ENCODE assay signal across 9 mouse cellular contexts in the genomic region with DNA sequence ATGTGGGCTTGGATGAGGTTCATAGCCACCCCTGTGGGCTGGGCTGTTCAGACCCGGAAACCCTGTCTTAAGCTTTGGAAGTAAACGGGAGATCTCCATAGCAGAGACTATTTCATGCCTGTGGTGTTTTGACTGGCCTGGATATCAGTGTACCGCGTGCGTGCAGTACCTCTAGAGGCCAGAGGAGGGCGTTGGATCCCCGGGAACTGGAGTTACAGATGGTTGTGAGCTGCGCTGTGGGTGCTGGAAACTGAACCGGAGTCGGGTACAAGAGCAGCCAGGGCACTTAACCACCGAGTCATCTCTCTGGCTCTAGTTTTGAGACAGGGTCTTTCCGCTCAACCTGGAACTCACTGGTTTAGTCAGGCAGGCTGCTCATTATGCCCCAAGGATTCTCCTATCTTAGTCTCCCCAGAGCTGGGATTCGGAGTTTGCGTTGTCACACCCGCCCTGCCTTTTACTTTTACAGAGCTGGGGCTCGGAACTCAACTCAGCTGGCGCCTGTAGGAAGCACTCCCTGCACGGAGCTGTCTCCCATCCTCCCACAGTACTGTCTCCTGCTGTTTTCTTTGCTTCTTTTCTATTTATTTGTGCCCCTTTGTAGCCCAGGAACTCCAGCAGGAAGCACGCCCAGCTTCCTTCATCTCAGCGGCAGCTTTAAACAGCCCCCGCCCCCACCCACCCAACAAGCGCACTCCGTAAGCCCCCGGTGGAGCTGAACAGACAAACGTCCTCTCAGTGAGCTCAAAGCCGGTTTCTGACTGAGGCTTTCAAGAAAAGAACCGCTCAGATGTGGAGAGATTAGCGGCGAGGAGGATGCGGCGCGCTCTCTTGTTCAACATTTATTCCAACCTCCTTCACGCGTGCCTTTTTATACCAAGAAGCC. TPM values are rescaled to one million over a fixed set of nuclear protein-coding genes. Genes with fewer than 3 reads are reported as not detected.
DNase-seq lines count a peak whose midpoint lies in the region; ATAC-seq and TF ChIP-seq lines count a peak whose summit lies in the region.
"Had no signal": no experiment of that assay in that cellular context is flagged by ENCODE, and none has a peak within 500 bp of the region (broad histone marks: within the 10 kb centered on the region; RNA-seq: fewer than 3 reads in every experiment).

No protein-coding gene starts in this region.

- H3K9me3 ChIP-seq in embryonic facial prominence, embryonic 12.5 days = no peaks in the 10 kb centered on the region

- 14% methylated on average over 34 of the region's 34 CpGs for WGBS in embryonic facial prominence, embryonic 12.5 days
- WGBS in olfactory bulb, adult 2 months = 11% methylated on average over 34 of the region's 34 CpGs

- TF ChIP-seq POLR2A in olfactory bulb, adult 2 months (IDR thresholded peaks at IDR 0.05; ENCODE audit: insufficient read depth, low read depth, low read length) = no peak

- intact Hi-C loops in left cerebral cortex, postnatal 10 days (cut with DNase I) = loop anchor here (5.0 kb wide), 1 partner anchor 48 kb away; no protein-coding TSS in a partner anchor

- peak overlapping the region; percentile 33; the same call in 1 of the 2 replicates for H3K9ac ChIP-seq in embryonic facial prominence, embryonic 12.5 days

- peaks cover 36% of the 10 kb centered on the region for H3K27me3 ChIP-seq in embryonic facial prominence, embryonic 12.5 days

- peaks cover 16% of the 10 kb centered on the region; the same call in 1 of the 2 replicates for H3K4me1 ChIP-seq in embryonic facial prominence, embryonic 12.5 days
- H3K4me1 ChIP-seq in olfactory bulb, adult 2 months (ENCODE audit: control insufficient read depth, insufficient read depth, low read length) = peaks cover 24% of the 10 kb centered on the region

- peak overlapping the region; percentile 39 for H3K4me3 ChIP-seq in layer of hippocampus, adult 2 months
- peak overlapping the region; percentile 29 for H3K4me3 ChIP-seq in embryonic facial prominence, embryonic 12.5 days
- H3K4me3 ChIP-seq in olfactory bulb, adult 2 months (ENCODE audit: insufficient read depth, low read depth, low read length) = peak overlapping the region; percentile 22; the same call in 1 of the 2 replicates

- TF ChIP-seq CTCF in layer of hippocampus, adult 2 months (conservative IDR thresholded peaks at IDR 0.05) = peak; percentile 70
- peak; percentile 67; the same call in 1 of the 2 replicates for TF ChIP-seq CTCF in olfactory bulb, adult 2 months (IDR thresholded peaks at IDR 0.05; ENCODE audit: insufficient read depth, low read depth, low read length)

- DNase-seq in layer of hippocampus, adult 2 months (ENCODE audit: low spot score in 2 of 2) = peak in 1 of 2 experiments; percentile 39
- DNase-seq in layer of hippocampus, adult 9-10 months (ENCODE audit: low spot score) = no peak
- peak; percentile 33 to 40 for DNase-seq in left cerebral cortex, postnatal 10 days (ENCODE audit: extremely low spot score in 1 of 2, low spot score in 2 of 2)
- no peak for DNase-seq in spleen, adult 18-20 months
- DNase-seq in urinary bladder, adult 18-20 months (ENCODE audit: low spot score in 2 of 2) = no peak
- no peak for DNase-seq in adrenal gland, adult 8-10 months

- peak overlapping the region; percentile 55 for H3K4me2 ChIP-seq in embryonic facial prominence, embryonic 12.5 days (replicated peaks)

- H3K36me3 ChIP-seq in embryonic facial prominence, embryonic 12.5 days = no peaks in the 10 kb centered on the region

- no peak for ATAC-seq in embryonic facial prominence, embryonic 12.5 days (ENCODE audit: insufficient number of reproducible peaks, insufficient read depth, low FRiP score, low TSS enrichment)
- ATAC-seq: Patski had no signal

- H3K27ac ChIP-seq in layer of hippocampus, adult 2 months = peak overlapping the region; percentile 78
- H3K27ac ChIP-seq in embryonic facial prominence, embryonic 12.5 days = no peak overlapping the region
- peak overlapping the region; percentile 94 for H3K27ac ChIP-seq in olfactory bulb, adult 2 months (ENCODE audit: insufficient read depth, low read depth, low read length)

RNA-seq across cellular contexts. Expression of a gene that starts 42.3 kb away (rescaled TPM):
- total RNA-seq in layer of hippocampus, adult 2 months (2021) = 1 to 10 TPM; 9.3 to 9.6 TPM
- polyA plus RNA-seq in embryonic facial prominence, embryonic 12.5 days (2016; fragmentation: Nextera tagmentation; extraction: Ambion mirVana) = 0.08 and 0.18 TPM in 2 replicates
- total RNA-seq in left cerebral cortex, postnatal 10 days (2021) = 1 to 10 TPM in 1 of 2 experiments, under 1 TPM in 1; 0.99 to 1.1 TPM
- not detected in 2 replicates for polyA plus RNA-seq in olfactory bulb, adult 2 months (2012; ENCODE audit: insufficient read depth, insufficient read length, low replicate concordance, missing spikeins)
- 10 to 100 TPM in 1 of 4 experiments, 1 to 10 TPM in 3; 4.5 to 19.9 (median 7.5) TPM for total RNA-seq in adrenal gland, adult 8-10 months (2022)

Comparison
In these comparisons a context has a peak if more than half of its experiments do, and no peak if none do; other contexts are left out.
1. DNase-seq: peak in left cerebral cortex, postnatal 10 days (2 of 2); none in layer of hippocampus, adult 9-10 months (single experiment), spleen, adult 18-20 months (0 of 2), urinary bladder, adult 18-20 months (0 of 2) and adrenal gland, adult 8-10 months (single experiment).
2. Peak in every context shown above with its lines, with median percentiles within 50 percentile points of each other: H3K4me3 ChIP-seq.